Mouse (Mus musculus) lung, adult 2 months (tissue): ENCODE measurements at regions not wholly inside any gene's neighbourhood (a gene's known extent, or its start where the extent isn't known, plus 50 kb on each side); places are given as distances from the start of the nearest gene placed in this dataset.

ENCODE experiments used
- CTCF ChIP-seq: fragments of 200-500 bp; IDR thresholded peaks from 2 replicates; pipeline ENCODE4 v1.5.1; 2011; ENCODE audit warnings: mild to moderate bottlenecking, low read length, control low read depth; ENCODE audit not compliant: insufficient read depth
- POLR2A ChIP-seq: fragments of 200-500 bp; IDR thresholded peaks from 2 replicates; pipeline ENCODE4 v1.6.1; 2011; ENCODE audit warnings: low read depth, mild to moderate bottlenecking, control low read depth, low read length, borderline replicate concordance; ENCODE audit errors: extremely low read depth

- TF ChIP-seq CTCF: no peak
- no peak for TF ChIP-seq POLR2A
These were observed 90.1 kb upstream of the Tbl1xr1 start for GRCm38 (mm10) chr3:21986164-21986892.
